Mouse (Mus musculus): ENCODE measurements around the gene Dclk3.

Gene Dclk3

GRCm38 (mm10) chr9:111435429-111435828, 3.5 kb upstream of the Dclk3 start:
- in situ Hi-C loops (cut with MboI, MseI) = loop anchor here (5.0 kb wide), 2 partner anchors 88 to 93 kb away; no protein-coding TSS in a partner anchor

GRCm38 (mm10) chr9:111439836-111440201, 938 bp downstream of the Dclk3 start:
- in situ Hi-C loops (cut with MboI, MseI) = loop anchor here (5.0 kb wide), 2 partner anchors 93 to 98 kb away; no protein-coding TSS in a partner anchor

GRCm38 (mm10) chr9:111440446-111440845, 1.6 kb downstream of the Dclk3 start:
- in situ Hi-C loops (cut with MboI, MseI) = no loop called here

- in situ Hi-C loops (cut with MboI, MseI) = no loop called here
Observed at GRCm38 (mm10) chr9:111441151-111441550, 2.3 kb downstream of the Dclk3 start.

GRCm38 (mm10) chr9:111446204-111446603, 7.3 kb downstream of the Dclk3 start:
- in situ Hi-C loops (cut with MboI, MseI) = no loop called here

- in situ Hi-C loops (cut with MboI, MseI) = no loop called here
Observed at GRCm38 (mm10) chr9:111448976-111449375, 10.1 kb downstream of the Dclk3 start.

- in situ Hi-C loops (cut with MboI, MseI) = no loop called here
Observed at GRCm38 (mm10) chr9:111449880-111450279, 11.0 kb downstream of the Dclk3 start.

GRCm38 (mm10) chr9:111450853-111451404, 12.0 kb downstream of the Dclk3 start:
- in situ Hi-C loops (cut with MboI, MseI) = no loop called here

- in situ Hi-C loops (cut with MboI, MseI) = no loop called here
Observed at GRCm38 (mm10) chr9:111453895-111454294, 15.0 kb downstream of the Dclk3 start.

GRCm38 (mm10) chr9:111457176-111457935, 18.5 kb downstream of the Dclk3 start:
- in situ Hi-C loops (cut with MboI, MseI) = no loop called here

GRCm38 (mm10) chr9:111457936-111458310, 19.0 kb downstream of the Dclk3 start:
- in situ Hi-C loops (cut with MboI, MseI) = no loop called here

- in situ Hi-C loops (cut with MboI, MseI) = no loop called here
Observed at GRCm38 (mm10) chr9:111459466-111459865, 20.6 kb downstream of the Dclk3 start.

- in situ Hi-C loops (cut with MboI, MseI) = loop anchor here in 1 of 2 experiments (10.0 kb wide), 1 partner anchor 1924 kb away; no protein-coding TSS in a partner anchor
Observed at GRCm38 (mm10) chr9:111460201-111460814, 21.4 kb downstream of the Dclk3 start.

GRCm38 (mm10) chr9:111461415-111462103, 22.7 kb downstream of the Dclk3 start:
- in situ Hi-C loops (cut with MboI, MseI) = loop anchor here in 1 of 2 experiments (10.0 kb wide), 1 partner anchor 1923 kb away; no protein-coding TSS in a partner anchor

- in situ Hi-C loops (cut with MboI, MseI) = loop anchor here in 1 of 2 experiments (5.0 to 10.0 kb wide), 2 partner anchors 43 to 1919 kb away; no protein-coding TSS in a partner anchor
Observed at GRCm38 (mm10) chr9:111465666-111466065, 26.8 kb downstream of the Dclk3 start.

GRCm38 (mm10) chr9:111473686-111474457, 35.0 kb downstream of the Dclk3 start:
- in situ Hi-C loops (cut with MboI, MseI) = loop anchor here in 1 of 2 experiments (10.0 kb wide), 1 partner anchor 119 kb away; no protein-coding TSS in a partner anchor

GRCm38 (mm10) chr9:111474458-111474745, 35.5 kb downstream of the Dclk3 start:
- in situ Hi-C loops (cut with MboI, MseI) = loop anchor here in 1 of 2 experiments (10.0 kb wide), 1 partner anchor 120 kb away; no protein-coding TSS in a partner anchor

- in situ Hi-C loops (cut with MboI, MseI) = loop anchor here in 1 of 2 experiments (10.0 to 25.0 kb wide), 2 partner anchors 120 to 1213 kb away; no protein-coding TSS in a partner anchor
Observed at GRCm38 (mm10) chr9:111475281-111475680, 36.4 kb downstream of the Dclk3 start.

GRCm38 (mm10) chr9:111475973-111476372, 37.1 kb downstream of the Dclk3 start:
- in situ Hi-C loops (cut with MboI, MseI) = loop anchor here in 1 of 2 experiments (10.0 to 25.0 kb wide), 2 partner anchors 121 to 1214 kb away; no protein-coding TSS in a partner anchor

- in situ Hi-C loops (cut with MboI, MseI) = loop anchor here in 1 of 2 experiments (10.0 to 25.0 kb wide), 2 partner anchors 122 to 1214 kb away; no protein-coding TSS in a partner anchor
Observed at GRCm38 (mm10) chr9:111476479-111477016, 37.7 kb downstream of the Dclk3 start.
